Mouse (Mus musculus): Measurements from ENCODE around the gene Rpl35. TPM values are rescaled to one million over a fixed set of nuclear protein-coding genes. Genes with fewer than 3 reads are reported as not detected.

Gene Rpl35
- polyA plus RNA-seq, 1 experiment from 2014 or later, result 1,005 TPM

GRCm38 (mm10) chr2:38964198-38964597 is 41.2 kb downstream of the Rpl35 start:
- WGBS, result 64% methylated on average over 4 of the region's 4 CpGs
- Histone ChIP-seq H3K4me3 (no peak overlapping the region), H3K27ac (replicated peaks) (no peak overlapping the region), H3K27me3 (ENCODE audit: low read depth, poor library complexity, severe bottlenecking) (no peaks in the 10 kb centered on the region), H3K4me1 (peaks cover 4% of the 10 kb centered on the region; the same call in 1 of the 2 replicates), H3K36me3 (no peaks in the 10 kb centered on the region), H3K9me3 (replicated peaks) (no peaks in the 10 kb centered on the region)
- no peak for DNase-seq (ENCODE audit: low spot score)

- peaks cover 4% of the 10 kb centered on the region; the same call in 1 of the 2 replicates for H3K4me1 ChIP-seq
- 87% methylated on average over 5 of the region's 5 CpGs for WGBS
- no peak for DNase-seq (ENCODE audit: low spot score)
- no peak overlapping the region for H3K27ac ChIP-seq (replicated peaks)
- no peaks in the 10 kb centered on the region for H3K36me3 ChIP-seq
- H3K4me3 ChIP-seq, result no peak overlapping the region
- no peaks in the 10 kb centered on the region for H3K9me3 ChIP-seq (replicated peaks)
- H3K27me3 ChIP-seq (ENCODE audit: low read depth, poor library complexity, severe bottlenecking), result no peaks in the 10 kb centered on the region
Observed at GRCm38 (mm10) chr2:38957671-38958223, 47.7 kb downstream of the Rpl35 start.

- Histone ChIP-seq H3K27ac (replicated peaks) (no peak overlapping the region), H3K4me1 (peaks cover 2% of the 10 kb centered on the region; the same call in 1 of the 2 replicates), H3K36me3 (no peaks in the 10 kb centered on the region), H3K9me3 (replicated peaks) (no peaks in the 10 kb centered on the region), H3K27me3 (ENCODE audit: low read depth, poor library complexity, severe bottlenecking) (no peaks in the 10 kb centered on the region), H3K4me3 (no peak overlapping the region)
- no peak for DNase-seq (ENCODE audit: low spot score)
- WGBS, result 89% methylated on average over 2 of the region's 2 CpGs
Observed at GRCm38 (mm10) chr2:38956062-38956461, 49.4 kb downstream of the Rpl35 start.

- Histone ChIP-seq H3K27ac (replicated peaks) (no peak overlapping the region), H3K27me3 (ENCODE audit: low read depth, poor library complexity, severe bottlenecking) (no peaks in the 10 kb centered on the region), H3K4me3 (no peak overlapping the region), H3K4me1 (no peaks in the 10 kb centered on the region), H3K36me3 (no peaks in the 10 kb centered on the region), H3K9me3 (replicated peaks) (no peaks in the 10 kb centered on the region)
- DNase-seq (ENCODE audit: low spot score), result no peak
- 81% methylated on average over 5 of the region's 5 CpGs for WGBS
Observed at GRCm38 (mm10) chr2:38953152-38953883, 52.1 kb downstream of the Rpl35 start.

Other genes with a start within 250 kb of the Rpl35 start
- gene Nr6a1, start 77.9 kb downstream of the Rpl35 start, polyA plus RNA-seq (2016; fragmentation: Nextera tagmentation; extraction: Ambion mirVana), result 5.8 and 11.9 TPM in 2 replicates
- gene Olfml2a, start 73.6 kb downstream of the Rpl35 start, polyA plus RNA-seq (2016; fragmentation: Nextera tagmentation; extraction: Ambion mirVana), result 1.5 and 2.0 TPM in 2 replicates
- 1.9 and 2.2 TPM in 2 replicates for gene Wdr38, start 8.1 kb downstream of the Rpl35 start, polyA plus RNA-seq (2016; fragmentation: Nextera tagmentation; extraction: Ambion mirVana)
- gene Arpc5l, start 276 bp downstream of the Rpl35 start, polyA plus RNA-seq (2016; fragmentation: Nextera tagmentation; extraction: Ambion mirVana), result 135 and 138 TPM in 2 replicates
- 27.3 and 28.3 TPM in 2 replicates for gene Golga1, start 59.9 kb upstream of the Rpl35 start, polyA plus RNA-seq (2016; fragmentation: Nextera tagmentation; extraction: Ambion mirVana)
- gene Scai, start 185.1 kb upstream of the Rpl35 start, polyA plus RNA-seq (2016; fragmentation: Nextera tagmentation; extraction: Ambion mirVana), result 9.3 and 10.5 TPM in 2 replicates
- 82.7 and 84.3 TPM in 2 replicates for gene Ppp6c, start 220.8 kb upstream of the Rpl35 start, polyA plus RNA-seq (2016; fragmentation: Nextera tagmentation; extraction: Ambion mirVana)